Mouse (Mus musculus): ENCODE results near the gene Arrdc2. TPM values are rescaled to one million over a fixed set of nuclear protein-coding genes. Genes with fewer than 3 reads are reported as not detected.

Gene Arrdc2
- polyA plus RNA-seq, 1 experiment from 2014 or later, result 6.5 TPM

- Histone ChIP-seq H3K4me2 (no peak overlapping the region), H3K27ac (no peak overlapping the region), H3K9ac (no peak overlapping the region), H3K4me1 (peaks cover 12% of the 10 kb centered on the region), H3K36me3 (no peaks in the 10 kb centered on the region), H3K9me3 (no peaks in the 10 kb centered on the region), H3K4me3 (replicated peaks) (no peak overlapping the region), H3K27me3 (replicated peaks) (no peaks in the 10 kb centered on the region)
- WGBS, result 46% methylated on average over 5 of the region's 5 CpGs
- ATAC-seq (ENCODE audit: insufficient read depth, low FRiP score, low read depth), result no peak
Observed at GRCm38 (mm10) chr8:70845108-70845507, 5.6 kb upstream of the Arrdc2 start.

DNA sequence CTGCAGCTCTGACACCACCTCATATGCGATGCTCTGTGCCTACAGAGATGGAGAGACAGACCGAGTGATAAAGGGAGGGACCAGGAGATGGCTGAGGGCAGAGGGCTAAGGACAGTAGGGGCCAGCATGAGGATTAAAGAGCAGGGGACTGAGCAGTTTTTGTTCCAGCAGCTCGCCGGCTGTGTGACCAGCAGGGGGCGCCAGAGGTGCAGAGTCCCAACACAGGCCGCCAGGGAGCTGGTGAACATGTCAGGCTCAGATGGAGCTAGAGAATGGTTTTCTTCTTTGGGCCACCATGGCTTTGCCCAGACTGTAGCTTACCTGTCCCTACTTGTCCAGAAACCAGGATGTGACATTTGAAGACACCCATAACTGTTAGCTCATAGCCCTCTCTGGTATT lies 5.0 kb upstream of the Arrdc2 start:
- WGBS, result 2% methylated on average over 6 of the region's 6 CpGs
- Histone ChIP-seq H3K36me3 (no peaks in the 10 kb centered on the region), H3K9me3 (no peaks in the 10 kb centered on the region), H3K27me3 (replicated peaks) (no peaks in the 10 kb centered on the region), H3K9ac (no peak overlapping the region), H3K4me3 (replicated peaks) (no peak overlapping the region), H3K4me2 (no peak overlapping the region), H3K27ac (no peak overlapping the region), H3K4me1 (peaks cover 14% of the 10 kb centered on the region)
- no peak for ATAC-seq (ENCODE audit: insufficient read depth, low FRiP score, low read depth)

DNA sequence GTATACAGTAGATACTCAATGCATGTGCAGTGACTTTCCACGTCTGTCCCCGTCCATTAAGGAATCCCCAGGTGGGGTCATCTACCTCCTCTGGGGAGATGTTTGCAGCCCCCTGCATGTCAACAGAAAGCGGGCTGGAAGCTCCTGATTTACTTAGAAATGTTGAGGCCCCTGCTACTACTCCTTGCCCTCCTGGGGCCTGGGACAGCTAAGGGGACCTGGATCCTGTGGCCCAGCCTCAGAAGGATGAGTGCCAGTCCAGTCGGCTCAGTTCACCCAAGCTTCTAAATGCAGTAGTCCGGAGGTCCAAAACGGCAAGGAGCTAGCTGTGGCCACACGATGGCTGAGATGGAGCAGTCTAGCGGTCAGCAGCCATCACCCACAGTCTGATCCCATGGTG lies 4.4 kb upstream of the Arrdc2 start:
- Histone ChIP-seq H3K4me2 (no peak overlapping the region), H3K36me3 (no peaks in the 10 kb centered on the region), H3K27ac (0 out of 2 replicates have a peak overlapping the region, but pooled peaks have one; percentile 31), H3K4me3 (replicated peaks) (no peak overlapping the region), H3K4me1 (peaks cover 14% of the 10 kb centered on the region), H3K27me3 (replicated peaks) (no peaks in the 10 kb centered on the region), H3K9ac (no peak overlapping the region), H3K9me3 (no peaks in the 10 kb centered on the region)
- 85% methylated on average over 8 of the region's 8 CpGs for WGBS
- no peak for ATAC-seq (ENCODE audit: insufficient read depth, low FRiP score, low read depth)

DNA sequence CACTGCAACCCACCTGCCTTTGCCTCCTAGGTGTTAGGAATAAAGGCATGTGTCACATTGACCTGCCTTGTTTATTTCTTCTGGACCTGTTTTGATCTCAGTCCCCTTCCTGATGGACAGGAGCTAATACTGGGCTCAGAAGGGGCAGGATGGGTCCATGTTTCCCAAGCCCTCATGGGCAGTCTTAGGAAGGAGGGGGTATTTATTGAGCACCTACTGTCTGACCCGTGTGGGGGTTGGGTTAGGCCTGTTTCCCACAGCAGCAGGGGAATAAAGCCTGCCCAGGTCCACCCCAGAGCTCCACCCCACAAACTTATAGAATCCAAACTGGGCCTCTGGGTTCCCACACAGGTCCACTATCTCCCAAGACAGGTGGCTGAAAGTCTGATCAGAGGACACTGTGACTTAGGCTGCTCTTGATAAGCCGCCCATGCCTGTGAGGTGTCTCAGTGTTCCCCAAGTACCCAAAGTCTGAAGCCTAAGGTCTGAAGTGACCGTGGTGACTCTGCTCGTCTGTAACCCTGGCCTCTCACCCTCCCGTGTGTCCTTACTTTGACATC lies 3.8 kb upstream of the Arrdc2 start:
- no peaks in the 10 kb centered on the region for H3K36me3 ChIP-seq
- H3K27me3 ChIP-seq (replicated peaks), result no peaks in the 10 kb centered on the region
- no peak overlapping the region for H3K9ac ChIP-seq
- H3K4me3 ChIP-seq (replicated peaks), result no peak overlapping the region
- no peaks in the 10 kb centered on the region for H3K9me3 ChIP-seq
- peak; percentile 29; the same call in 1 of the 2 replicates for ATAC-seq (ENCODE audit: insufficient read depth, low FRiP score, low read depth)
- WGBS, result 77% methylated on average over 5 of the region's 5 CpGs
- H3K27ac ChIP-seq, result 0 out of 2 replicates have a peak overlapping the region, but pooled peaks have one; percentile 31
- H3K4me1 ChIP-seq, result peaks cover 19% of the 10 kb centered on the region
- H3K4me2 ChIP-seq, result no peak overlapping the region

GRCm38 (mm10) chr8:70842484-70842883 lies 3.0 kb upstream of the Arrdc2 start:
- Histone ChIP-seq H3K4me2 (no peak overlapping the region), H3K36me3 (no peaks in the 10 kb centered on the region), H3K4me1 (peaks cover 19% of the 10 kb centered on the region), H3K4me3 (replicated peaks) (no peak overlapping the region), H3K9ac (no peak overlapping the region), H3K27ac (no peak overlapping the region), H3K27me3 (replicated peaks) (no peaks in the 10 kb centered on the region), H3K9me3 (no peaks in the 10 kb centered on the region)
- ATAC-seq (ENCODE audit: insufficient read depth, low FRiP score, low read depth), result no peak
- 70% methylated on average over 25 of the region's 25 CpGs for WGBS

DNA sequence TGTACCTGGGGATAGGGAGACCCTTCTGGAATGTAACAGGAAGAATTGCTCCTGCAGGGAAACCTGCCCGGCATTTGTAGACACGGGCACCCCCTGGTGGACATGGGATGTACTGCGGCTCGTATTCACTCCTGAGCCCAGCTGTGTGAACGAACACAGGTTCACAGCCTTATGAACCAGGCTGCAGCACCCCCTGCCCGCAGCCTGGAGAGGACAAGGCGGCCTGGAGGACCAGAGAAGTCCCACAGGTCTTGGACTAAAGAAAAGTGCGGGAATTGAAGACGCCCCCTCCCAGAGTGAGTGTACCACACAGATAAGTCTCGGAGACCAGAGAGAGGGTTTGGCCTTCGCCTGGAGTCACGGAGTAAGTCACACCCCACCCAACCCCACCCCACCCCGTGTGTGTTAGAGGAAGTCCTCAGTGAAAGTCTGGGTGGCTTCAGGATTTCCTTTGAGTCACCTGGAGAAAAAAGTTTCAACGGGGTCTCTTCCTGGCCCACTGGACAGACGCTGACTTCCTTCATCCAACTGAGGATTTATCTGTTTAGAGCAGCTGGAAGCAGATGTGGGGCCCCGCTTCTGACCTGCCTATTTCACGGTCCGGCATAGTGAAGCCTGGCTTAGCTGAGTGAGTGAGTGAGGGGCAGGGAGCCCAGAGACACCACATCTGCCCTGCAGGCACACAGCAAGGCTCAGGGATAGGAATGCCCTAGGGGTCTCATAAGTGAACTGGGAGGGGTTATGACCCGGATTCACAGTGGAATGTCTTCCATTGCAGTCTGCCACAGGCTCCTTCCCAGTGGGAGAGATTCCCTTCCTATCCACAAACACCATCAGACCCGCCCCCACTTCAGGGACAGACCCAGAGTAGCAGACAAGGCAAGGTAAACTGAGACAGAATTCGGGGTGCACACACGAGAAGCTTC lies 1.9 kb upstream of the Arrdc2 start:
- H3K27ac ChIP-seq, result peak overlapping the region; percentile 87; the same call in 1 of the 2 replicates
- no peaks in the 10 kb centered on the region for H3K9me3 ChIP-seq
- H3K4me3 ChIP-seq (replicated peaks), result no peak overlapping the region
- ATAC-seq (ENCODE audit: insufficient read depth, low FRiP score, low read depth), result no peak
- 25% methylated on average over 22 of the region's 22 CpGs for WGBS
- peaks cover 19% of the 10 kb centered on the region for H3K4me1 ChIP-seq
- no peaks in the 10 kb centered on the region for H3K27me3 ChIP-seq (replicated peaks)
- no peak overlapping the region for H3K9ac ChIP-seq
- peak overlapping the region; percentile 31 for H3K4me2 ChIP-seq
- H3K36me3 ChIP-seq, result 0 out of 2 replicates have a peak, but pooled peaks cover 3% of the 10 kb centered on the region

DNA sequence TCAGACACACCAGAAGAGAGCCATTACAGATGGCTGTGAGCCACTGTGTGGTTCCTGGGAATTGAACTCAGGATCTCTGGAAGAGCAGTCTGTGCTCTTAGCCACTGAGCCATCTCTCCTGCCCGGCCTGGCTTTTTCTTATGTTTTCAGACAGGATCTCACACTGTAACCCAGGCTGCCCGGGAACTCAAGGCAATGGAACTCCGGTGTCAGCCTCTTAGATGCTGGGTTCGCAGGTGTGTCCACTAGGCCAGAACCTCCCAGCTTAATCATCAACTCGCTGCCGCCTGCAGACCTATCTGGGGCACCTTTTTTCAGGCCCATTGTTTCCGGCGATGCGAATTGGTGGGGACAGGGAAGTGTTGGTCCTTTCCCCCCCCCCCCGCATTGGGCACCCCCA lies 1.1 kb upstream of the Arrdc2 start:
- H3K9me3 ChIP-seq, result no peaks in the 10 kb centered on the region
- H3K4me1 ChIP-seq, result peaks cover 19% of the 10 kb centered on the region
- ATAC-seq (ENCODE audit: insufficient read depth, low FRiP score, low read depth), result no peak
- peak overlapping the region; percentile 87 for H3K27ac ChIP-seq
- 43% methylated on average over 10 of the region's 10 CpGs for WGBS
- H3K27me3 ChIP-seq (replicated peaks), result no peaks in the 10 kb centered on the region
- H3K4me2 ChIP-seq, result peak overlapping the region; percentile 31; the same call in 1 of the 2 replicates
- H3K9ac ChIP-seq, result no peak overlapping the region
- 0 out of 2 replicates have a peak, but pooled peaks cover 6% of the 10 kb centered on the region for H3K36me3 ChIP-seq
- H3K4me3 ChIP-seq (replicated peaks), result no peak overlapping the region

- ATAC-seq (ENCODE audit: insufficient read depth, low FRiP score, low read depth), result peak; percentile 20
- peak overlapping the region; percentile 70 for H3K4me3 ChIP-seq (replicated peaks)
Observed at GRCm38 (mm10) chr8:70838654-70839407, 689 bp downstream of the Arrdc2 start.

GRCm38 (mm10) chr8:70836666-70837065 lies 2.9 kb downstream of the Arrdc2 start:
- no peak overlapping the region for H3K9ac ChIP-seq
- 89% methylated on average over 12 of the region's 12 CpGs for WGBS

More at GRCm38 (mm10) chr8:70838654-70839407, 689 bp downstream of the Arrdc2 start:
- H3K36me3 ChIP-seq, result 0 out of 2 replicates have a peak, but pooled peaks cover 6% of the 10 kb centered on the region
- no peaks in the 10 kb centered on the region for H3K27me3 ChIP-seq (replicated peaks)
- peak overlapping the region; percentile 72 for H3K4me2 ChIP-seq
- no peaks in the 10 kb centered on the region for H3K9me3 ChIP-seq
- peak overlapping the region; percentile 91 for H3K27ac ChIP-seq
- peak overlapping the region; percentile 77 for H3K9ac ChIP-seq
- WGBS, result 2% methylated on average over 66 of the region's 66 CpGs
- H3K4me1 ChIP-seq, result peaks cover 19% of the 10 kb centered on the region

GRCm38 (mm10) chr8:70834071-70834470 lies 5.4 kb downstream of the Arrdc2 start:
- no peak overlapping the region for H3K4me3 ChIP-seq (replicated peaks)
- no peak overlapping the region for H3K27ac ChIP-seq
- no peak overlapping the region for H3K9ac ChIP-seq
- no peak overlapping the region for H3K4me2 ChIP-seq
- 0 out of 2 replicates have a peak, but pooled peaks cover 6% of the 10 kb centered on the region for H3K36me3 ChIP-seq
- H3K4me1 ChIP-seq, result peaks cover 11% of the 10 kb centered on the region; the same call in 1 of the 2 replicates
- no peak for ATAC-seq (ENCODE audit: insufficient read depth, low FRiP score, low read depth)
- 89% methylated on average over 3 of the region's 3 CpGs for WGBS
- H3K9me3 ChIP-seq, result no peaks in the 10 kb centered on the region
- no peaks in the 10 kb centered on the region for H3K27me3 ChIP-seq (replicated peaks)

More at GRCm38 (mm10) chr8:70836666-70837065, 2.9 kb downstream of the Arrdc2 start:
- no peaks in the 10 kb centered on the region for H3K9me3 ChIP-seq
- no peaks in the 10 kb centered on the region for H3K27me3 ChIP-seq (replicated peaks)
- H3K27ac ChIP-seq, result no peak overlapping the region
- H3K36me3 ChIP-seq, result 0 out of 2 replicates have a peak, but pooled peaks cover 6% of the 10 kb centered on the region
- peaks cover 24% of the 10 kb centered on the region for H3K4me1 ChIP-seq
- H3K4me2 ChIP-seq, result no peak overlapping the region
- no peak overlapping the region for H3K4me3 ChIP-seq (replicated peaks)
- ATAC-seq (ENCODE audit: insufficient read depth, low FRiP score, low read depth), result no peak

- H3K27me3 ChIP-seq (replicated peaks), result no peaks in the 10 kb centered on the region
- no peaks in the 10 kb centered on the region for H3K9me3 ChIP-seq
- WGBS, result 43% methylated on average over 15 of the region's 15 CpGs
- H3K4me3 ChIP-seq (replicated peaks), result no peak overlapping the region
- 0 out of 2 replicates have a peak, but pooled peaks cover 6% of the 10 kb centered on the region for H3K36me3 ChIP-seq
- no peak overlapping the region for H3K4me2 ChIP-seq
- peaks cover 7% of the 10 kb centered on the region; the same call in 1 of the 2 replicates for H3K4me1 ChIP-seq
- no peak overlapping the region for H3K27ac ChIP-seq
- ATAC-seq (ENCODE audit: insufficient read depth, low FRiP score, low read depth), result no peak
- H3K9ac ChIP-seq, result no peak overlapping the region
Observed at GRCm38 (mm10) chr8:70833520-70833919, 6.0 kb downstream of the Arrdc2 start.

All from stomach, embryonic 15.5 days (tissue).